Mouse (Mus musculus) forebrain, embryonic 14.5 days (tissue): Measurements from ENCODE around the gene Cdc42se1. TPM values are rescaled to one million over a fixed set of nuclear protein-coding genes. Genes with fewer than 3 reads are reported as not detected.

Source experiments
- ATAC-seq: fragments of 200-750 bp; cut with Nextera tagmentation; 2 replicates; pipeline ENCODE4 v1.8.0; 2017; ENCODE audit warnings: mild to moderate bottlenecking, moderate library complexity
- DNase-seq: peaks from one replicate; pipeline ENCODE4 v3.0.0-alpha.2; 2015; ENCODE audit warnings: low spot score
- H3K27ac ChIP-seq: fragments of 300-500 bp; sonication (generic); 2 replicates; pipeline ENCODE4 v1.5.1; 2014; ENCODE audit warnings: low read depth, mild to moderate bottlenecking, control low read depth, low read length, moderate library complexity
- H3K27me3 ChIP-seq: fragments of 300-500 bp; sonication (generic); replicated peaks from 2 replicates; pipeline ENCODE4 v1.6.1; 2014; ENCODE audit warnings: low read length, control low read depth, mixed read lengths; ENCODE audit not compliant: control insufficient read depth, insufficient read depth
- H3K36me3 ChIP-seq: fragments of 300-500 bp; sonication (generic); 2 replicates; pipeline ENCODE4 v1.6.1; 2014; ENCODE audit warnings: low read length, control low read depth; ENCODE audit not compliant: control insufficient read depth, insufficient read depth
- H3K4me1 ChIP-seq: fragments of 300-500 bp; sonication (generic); 2 replicates; pipeline ENCODE4 v1.6.1; 2014; ENCODE audit warnings: antibody characterized with exemption, low read length, control low read depth; ENCODE audit not compliant: control insufficient read depth, insufficient read depth
- H3K4me2 ChIP-seq: fragments of 300-500 bp; sonication (generic); 2 replicates; pipeline ENCODE4 v1.6.1; 2014; ENCODE audit warnings: mild to moderate bottlenecking, control low read depth, low read length
- H3K4me3 ChIP-seq: fragments of 300-500 bp; sonication (generic); 2 replicates; pipeline ENCODE4 v1.5.1; 2014; ENCODE audit warnings: low read depth, low read length, control low read depth
- H3K9ac ChIP-seq: fragments of 300-500 bp; sonication (generic); 2 replicates; pipeline ENCODE4 v1.6.1; 2014; ENCODE audit warnings: mild to moderate bottlenecking, low read length, control low read depth, moderate library complexity
- H3K9me3 ChIP-seq: fragments of 300-500 bp; sonication (generic); replicated peaks from 2 replicates; pipeline ENCODE4 v1.6.1; 2016; ENCODE audit warnings: low read length, control low read depth, mixed read lengths; ENCODE audit not compliant: control insufficient read depth
- WGBS: fragments of 180-500 bp; shearing (Covaris S2); extraction: QIAGEN DNeasy Blood & Tissue Kit; methylation state at CpG from one replicate; pipeline ENCODE4 v1.1.7; 2014; 5-methylcytosine and 5-hydroxymethylcytosine counted together
- polyA plus RNA-seq: library from polyadenylated mRNA; unstranded; fragments of >200 nt; fragmentation: Nextera tagmentation; extraction: Ambion mirVana; gene quantifications from 2 replicates; pipeline ENCODE4 v1.2.1, GENCODE M21; 2014

Gene Cdc42se1
- polyA plus RNA-seq, 1 experiment from 2014 or later: 99.7 TPM

DNA sequence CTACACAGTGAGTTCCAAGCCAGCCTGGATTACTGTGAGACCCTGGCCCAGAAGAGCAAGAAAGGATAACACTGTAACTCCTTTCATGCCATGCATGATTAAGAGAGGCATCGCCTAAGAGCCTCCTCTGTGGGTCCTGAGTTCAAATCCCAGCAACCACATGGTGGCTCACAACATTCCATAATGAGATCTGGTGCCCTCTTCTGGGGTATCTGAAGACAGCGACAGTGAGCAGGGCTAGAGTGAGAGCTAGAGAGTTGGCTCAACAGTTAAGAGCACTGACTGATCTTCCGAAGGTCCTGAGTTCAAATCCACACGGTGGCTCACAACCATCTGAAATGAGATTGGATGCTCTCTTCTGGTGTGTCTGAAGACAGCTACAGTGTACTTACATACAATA is 45.9 kb downstream of the Cdc42se1 start:
- Histone ChIP-seq H3K4me3 (no peak overlapping the region), H3K4me1 (no peaks in the 10 kb centered on the region), H3K9me3 (no peaks in the 10 kb centered on the region), H3K36me3 (0 out of 2 replicates have a peak, but pooled peaks cover 3% of the 10 kb centered on the region), H3K27ac (no peak overlapping the region), H3K4me2 (no peak overlapping the region), H3K9ac (no peak overlapping the region), H3K27me3 (no peaks in the 10 kb centered on the region)
- 98% methylated on average over 4 of the region's 4 CpGs for WGBS
- ATAC-seq (no peak), DNase-seq (no peak)

DNA sequence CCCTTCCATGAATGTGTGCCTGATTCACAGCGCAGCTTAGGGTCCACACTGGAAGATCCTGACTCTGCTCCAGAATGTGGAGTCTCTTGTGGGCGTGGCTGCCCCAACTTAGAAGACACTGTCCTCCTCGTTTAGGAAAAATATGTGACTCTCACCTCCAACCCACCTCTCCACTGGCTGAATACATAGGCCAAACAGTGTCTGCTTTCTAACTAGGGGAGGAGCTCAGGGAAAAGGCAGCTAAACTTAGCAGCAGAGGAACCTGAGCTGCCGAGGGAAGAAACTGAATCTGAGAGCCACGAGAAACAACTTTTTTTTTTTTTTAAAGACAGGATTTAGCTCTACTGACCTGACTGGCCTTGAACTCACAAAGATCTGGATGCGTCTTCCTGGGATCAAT is 46.6 kb downstream of the Cdc42se1 start:
- no peak overlapping the region for H3K27ac ChIP-seq
- H3K36me3 ChIP-seq: 0 out of 2 replicates have a peak, but pooled peaks cover 3% of the 10 kb centered on the region
- H3K4me2 ChIP-seq: no peak overlapping the region
- no peak for DNase-seq
- H3K27me3 ChIP-seq: no peaks in the 10 kb centered on the region
- no peaks in the 10 kb centered on the region for H3K9me3 ChIP-seq
- H3K4me1 ChIP-seq: no peaks in the 10 kb centered on the region
- H3K9ac ChIP-seq: no peak overlapping the region
- no peak overlapping the region for H3K4me3 ChIP-seq
- no peak for ATAC-seq
- 83% methylated on average over 6 of the region's 6 CpGs for WGBS

DNA sequence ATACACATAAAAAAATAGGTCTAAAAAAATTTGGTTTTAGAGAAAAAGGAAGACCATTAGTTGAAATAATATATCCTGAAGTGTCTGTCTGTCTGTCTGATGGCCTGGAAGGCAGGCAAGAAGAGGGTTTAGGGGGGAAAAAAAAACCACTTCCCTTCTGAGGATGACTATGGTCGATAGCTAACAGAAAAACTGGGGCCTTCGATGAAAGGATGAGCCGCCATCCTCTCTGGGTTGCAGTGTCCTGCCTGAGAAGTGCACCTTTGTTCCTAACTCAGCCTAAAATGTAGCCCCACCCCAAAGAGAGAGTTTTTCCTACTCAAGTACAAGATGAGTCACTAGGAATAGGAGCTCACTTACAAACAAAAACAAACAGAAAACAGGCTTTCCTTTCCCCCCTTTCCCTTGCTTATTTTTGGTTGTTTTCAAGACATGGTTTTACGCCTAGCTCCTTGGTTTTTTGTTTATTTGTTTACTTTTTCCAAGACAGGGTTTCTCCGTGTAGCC is 47.9 kb downstream of the Cdc42se1 start:
- no peak for DNase-seq
- H3K27me3 ChIP-seq: no peaks in the 10 kb centered on the region
- H3K27ac ChIP-seq: no peak overlapping the region
- no peak overlapping the region for H3K4me3 ChIP-seq
- no peaks in the 10 kb centered on the region for H3K4me1 ChIP-seq
- 0 out of 2 replicates have a peak, but pooled peaks cover 3% of the 10 kb centered on the region for H3K36me3 ChIP-seq
- no peaks in the 10 kb centered on the region for H3K9me3 ChIP-seq
- no peak overlapping the region for H3K4me2 ChIP-seq
- no peak overlapping the region for H3K9ac ChIP-seq
- ATAC-seq: no peak
- WGBS: 81% methylated on average over 5 of the region's 5 CpGs

DNA sequence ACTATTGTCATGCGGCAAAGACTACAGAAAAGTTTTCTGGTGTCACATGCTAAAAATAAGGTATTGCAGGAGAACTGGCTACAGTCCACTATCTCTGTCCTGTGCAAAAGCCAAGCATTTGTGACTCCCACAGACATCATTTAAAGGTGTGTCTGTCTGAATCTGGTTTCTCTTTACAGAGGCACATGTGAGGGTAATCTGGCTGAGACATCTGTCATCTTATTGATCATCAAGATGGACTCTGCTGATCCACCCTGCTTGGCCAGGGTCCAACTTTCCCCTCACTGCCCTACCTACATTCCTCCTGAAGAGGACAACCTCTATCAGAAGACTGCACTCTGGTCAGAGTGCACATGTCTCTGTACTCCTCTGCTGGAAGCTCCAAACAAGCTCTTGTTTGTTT is 48.6 kb downstream of the Cdc42se1 start:
- 92% methylated on average over 1 of the region's 1 CpGs for WGBS
- Histone ChIP-seq H3K9ac (no peak overlapping the region), H3K4me2 (no peak overlapping the region), H3K27ac (no peak overlapping the region), H3K4me1 (no peaks in the 10 kb centered on the region; the same call in 1 of the 2 replicates), H3K9me3 (no peaks in the 10 kb centered on the region), H3K4me3 (no peak overlapping the region), H3K36me3 (0 out of 2 replicates have a peak, but pooled peaks cover 3% of the 10 kb centered on the region), H3K27me3 (no peaks in the 10 kb centered on the region)
- no peak for ATAC-seq
- DNase-seq: no peak

DNA sequence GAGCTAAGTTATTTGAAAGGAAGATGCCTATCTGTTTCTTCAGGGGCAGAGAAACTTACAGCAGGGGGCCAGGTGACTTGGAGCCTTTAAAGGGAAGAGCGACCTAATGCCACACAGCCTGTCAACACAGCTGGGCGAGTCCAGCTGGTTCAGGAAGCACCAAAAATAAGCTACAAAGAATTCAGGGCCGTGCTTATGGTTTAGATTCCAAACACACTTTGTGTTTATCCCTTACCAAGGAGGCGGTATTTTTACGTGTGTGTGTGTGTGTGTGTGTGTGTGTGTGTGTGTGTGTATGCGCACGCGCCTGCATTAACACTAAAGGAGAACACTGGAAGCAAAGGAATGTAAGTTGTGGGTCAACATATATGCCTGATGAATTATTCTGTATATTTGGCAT is 52.2 kb downstream of the Cdc42se1 start:
- 34% methylated on average over 8 of the region's 8 CpGs for WGBS
- peak overlapping the region; percentile 73 for H3K9ac ChIP-seq
- peak; percentile 35 for DNase-seq
- 0 out of 2 replicates have a peak, but pooled peaks cover 3% of the 10 kb centered on the region for H3K36me3 ChIP-seq
- peak overlapping the region; percentile 67 for H3K4me3 ChIP-seq
- no peaks in the 10 kb centered on the region for H3K27me3 ChIP-seq
- H3K4me2 ChIP-seq: peak overlapping the region; percentile 63
- no peaks in the 10 kb centered on the region for H3K9me3 ChIP-seq
- H3K27ac ChIP-seq: no peak overlapping the region; the same call in none of the 2 replicates
- no peak for ATAC-seq
- H3K4me1 ChIP-seq: peaks cover 11% of the 10 kb centered on the region

DNA sequence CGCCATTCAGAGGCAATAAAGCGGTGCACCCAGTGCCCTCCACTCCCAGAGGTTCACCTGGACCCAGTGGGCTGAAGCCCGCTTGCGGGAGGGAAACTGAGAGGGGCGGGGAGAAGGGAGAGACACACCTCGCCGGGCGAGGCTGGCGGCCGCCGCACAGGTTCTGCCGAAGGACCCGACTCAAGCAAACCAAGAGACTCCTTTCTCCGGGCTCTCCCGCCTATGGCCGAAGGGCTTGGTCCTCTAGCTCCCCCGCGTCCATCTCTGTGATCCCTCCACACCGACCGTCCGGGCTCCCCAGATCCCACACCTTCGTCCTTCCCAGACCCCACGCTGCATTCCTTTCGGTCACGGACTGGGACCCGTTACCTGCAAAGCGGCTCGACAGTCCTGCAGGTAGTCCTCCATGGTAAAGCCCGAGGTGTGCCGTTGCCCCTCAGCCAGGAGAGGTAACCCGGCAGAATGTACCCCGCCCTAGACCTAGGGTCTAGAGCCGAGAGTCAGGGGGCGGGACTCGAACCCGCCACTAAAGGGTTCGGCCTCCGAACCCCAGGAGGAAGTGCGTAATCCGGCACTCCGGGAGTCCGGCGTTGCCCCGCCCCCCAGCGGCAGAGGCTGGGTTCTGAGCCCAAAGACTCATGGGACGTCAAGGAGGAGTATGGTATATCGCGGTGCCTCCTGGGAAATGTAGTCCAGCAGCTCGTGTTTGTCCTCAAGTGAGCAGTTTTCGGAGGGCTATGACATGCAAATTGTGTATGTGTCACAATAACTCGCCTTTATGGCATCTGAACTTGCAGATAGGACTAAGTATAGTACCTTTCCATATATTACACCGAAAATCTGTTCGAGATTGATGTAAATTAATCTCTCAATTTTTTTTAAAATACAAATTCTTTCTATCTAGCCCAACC is 52.9 kb downstream of the Cdc42se1 start, which contains the start of the genes Mindy1 and Prune1:
TSS of gene Mindy1 (plus strand) at position 130 of the 911 bp plus-strand sequence.
TSS of gene Prune1 (minus strand) at position 861 of the 911 bp plus-strand sequence.
- no peaks in the 10 kb centered on the region for H3K9me3 ChIP-seq
- H3K4me1 ChIP-seq: peaks cover 11% of the 10 kb centered on the region
- peak within 1 kb of the TSS; percentile 87 for H3K9ac ChIP-seq
- DNase-seq: peak; percentile 99
- H3K4me2 ChIP-seq: peak within 1 kb of the TSS; percentile 63
- peak within 1 kb of the TSS; percentile 95 for H3K27ac ChIP-seq
- under 1% methylated on average over 53 of the region's 53 CpGs for WGBS
- no peaks in the 10 kb centered on the region for H3K27me3 ChIP-seq
- H3K4me3 ChIP-seq: peak within 1 kb of the TSS; percentile 67
- H3K36me3 ChIP-seq: 0 out of 2 replicates have a peak, but pooled peaks cover 3% of the 10 kb centered on the region
- peak; percentile 94 for ATAC-seq

DNA sequence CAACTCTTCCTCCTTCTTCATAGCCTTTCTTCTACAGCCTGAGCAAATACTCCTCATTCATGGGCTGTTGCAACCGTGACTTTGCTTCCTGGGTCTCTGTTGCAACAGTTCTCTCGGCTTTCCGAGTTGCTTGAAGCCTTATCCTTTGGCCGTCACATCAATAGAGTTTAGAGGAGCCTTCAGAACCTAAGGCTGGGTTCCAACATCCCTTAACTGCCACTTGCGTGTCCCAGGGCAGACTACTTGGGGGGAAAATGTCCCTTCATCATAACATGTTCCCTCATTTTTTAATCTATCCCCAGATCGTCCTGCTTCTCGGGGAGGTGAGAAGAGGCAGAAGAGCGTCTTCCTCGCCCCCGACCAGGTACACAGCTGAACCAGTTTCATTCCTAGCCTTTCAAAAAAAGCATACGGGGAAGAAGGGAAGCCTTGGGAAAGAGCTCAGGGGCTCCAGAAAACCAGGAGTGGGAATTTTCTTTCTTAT is 53.9 kb downstream of the Cdc42se1 start:
- ATAC-seq (peak; percentile 8; the same call in 1 of the 2 replicates), DNase-seq (peak; percentile 46)
- peak overlapping the region; percentile 67 for H3K4me3 ChIP-seq
- no peaks in the 10 kb centered on the region for H3K9me3 ChIP-seq
- under 1% methylated on average over 11 of the region's 11 CpGs for WGBS
- H3K27ac ChIP-seq: peak overlapping the region; percentile 95
- H3K4me2 ChIP-seq: peak overlapping the region; percentile 63
- H3K27me3 ChIP-seq: no peaks in the 10 kb centered on the region
- peak overlapping the region; percentile 87 for H3K9ac ChIP-seq
- H3K4me1 ChIP-seq: peaks cover 11% of the 10 kb centered on the region
- H3K36me3 ChIP-seq: peaks cover 7% of the 10 kb centered on the region; the same call in 1 of the 2 replicates

DNA sequence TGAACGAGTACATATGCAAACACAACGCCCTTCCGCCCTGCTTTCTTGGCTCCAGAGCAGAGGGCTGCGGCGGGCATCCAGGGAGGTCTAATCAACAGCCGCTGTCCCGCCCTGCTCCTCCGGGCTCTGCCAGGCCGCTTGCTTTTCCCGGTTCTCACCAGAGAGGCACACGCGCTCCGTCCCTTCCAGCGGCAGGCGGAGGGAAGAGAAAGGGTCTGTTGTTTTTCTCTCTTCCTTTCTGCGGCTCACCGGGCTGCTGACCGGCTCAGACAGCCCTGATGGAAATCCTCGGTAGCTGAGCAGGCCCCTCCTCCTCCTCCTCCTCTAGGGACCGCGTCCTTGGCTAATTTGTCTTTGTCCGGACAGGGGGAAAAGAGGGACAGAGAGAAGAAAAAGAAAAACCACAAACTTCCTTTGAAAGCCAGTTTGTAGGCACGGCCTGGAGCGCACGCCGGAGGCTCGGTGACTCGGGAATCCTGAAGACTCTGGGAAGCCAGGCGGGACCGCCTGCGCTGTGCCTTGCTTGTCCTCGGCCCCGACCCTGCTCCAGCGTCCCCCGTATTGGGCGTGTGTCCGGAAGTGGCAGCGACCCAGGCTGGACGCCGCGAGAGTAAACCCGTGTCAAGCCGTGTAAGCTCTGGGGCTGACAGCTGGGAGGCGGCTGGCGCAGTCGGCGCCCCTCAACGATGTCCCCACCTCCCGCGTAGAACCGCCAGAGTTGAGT is 54.5 kb downstream of the Cdc42se1 start:
- ATAC-seq: peak; percentile 73
- peak; percentile 88 for DNase-seq
- H3K4me3 ChIP-seq: peak overlapping the region; percentile 67
- H3K27ac ChIP-seq: peak overlapping the region; percentile 95
- WGBS: 0% methylated on average over 51 of the region's 51 CpGs
- H3K4me1 ChIP-seq: peaks cover 11% of the 10 kb centered on the region
- H3K9ac ChIP-seq: peak overlapping the region; percentile 87
- no peaks in the 10 kb centered on the region for H3K27me3 ChIP-seq
- peaks cover 13% of the 10 kb centered on the region for H3K36me3 ChIP-seq
- no peaks in the 10 kb centered on the region for H3K9me3 ChIP-seq
- H3K4me2 ChIP-seq: peak overlapping the region; percentile 63
